Mouse (Mus musculus) heart, adult 2 months (tissue): Measurements from ENCODE around the gene Pak6.

ENCODE experiments used
- CTCF ChIP-seq: fragments of 200-600 bp; IDR thresholded peaks from 2 replicates; pipeline ENCODE4 v1.8.1; 2022; ENCODE audit warnings: antibody characterized with exemption, mild to moderate bottlenecking, moderate library complexity
- EP300 ChIP-seq: fragments of 200-500 bp; IDR thresholded peaks from 2 replicates; pipeline ENCODE4 v1.6.1; 2011; ENCODE audit warnings: low read depth, low read length, control low read depth; ENCODE audit not compliant: insufficient read depth
- POLR2A ChIP-seq: fragments of 200-500 bp; IDR thresholded peaks from 2 replicates; pipeline ENCODE4 v1.6.1; 2011; ENCODE audit warnings: mild to moderate bottlenecking, low read depth, low read length, control low read depth; ENCODE audit not compliant: insufficient read depth

- TF ChIP-seq CTCF: no peak
- TF ChIP-seq EP300: no peak
- no peak for TF ChIP-seq POLR2A
These were observed 8.6 kb downstream of the Pak6 start for GRCm38 (mm10) chr2:118671728-118672127.
